Mouse (Mus musculus): ENCODE measurements around the gene Gm10837.

The Gm10837 gene

DNA sequence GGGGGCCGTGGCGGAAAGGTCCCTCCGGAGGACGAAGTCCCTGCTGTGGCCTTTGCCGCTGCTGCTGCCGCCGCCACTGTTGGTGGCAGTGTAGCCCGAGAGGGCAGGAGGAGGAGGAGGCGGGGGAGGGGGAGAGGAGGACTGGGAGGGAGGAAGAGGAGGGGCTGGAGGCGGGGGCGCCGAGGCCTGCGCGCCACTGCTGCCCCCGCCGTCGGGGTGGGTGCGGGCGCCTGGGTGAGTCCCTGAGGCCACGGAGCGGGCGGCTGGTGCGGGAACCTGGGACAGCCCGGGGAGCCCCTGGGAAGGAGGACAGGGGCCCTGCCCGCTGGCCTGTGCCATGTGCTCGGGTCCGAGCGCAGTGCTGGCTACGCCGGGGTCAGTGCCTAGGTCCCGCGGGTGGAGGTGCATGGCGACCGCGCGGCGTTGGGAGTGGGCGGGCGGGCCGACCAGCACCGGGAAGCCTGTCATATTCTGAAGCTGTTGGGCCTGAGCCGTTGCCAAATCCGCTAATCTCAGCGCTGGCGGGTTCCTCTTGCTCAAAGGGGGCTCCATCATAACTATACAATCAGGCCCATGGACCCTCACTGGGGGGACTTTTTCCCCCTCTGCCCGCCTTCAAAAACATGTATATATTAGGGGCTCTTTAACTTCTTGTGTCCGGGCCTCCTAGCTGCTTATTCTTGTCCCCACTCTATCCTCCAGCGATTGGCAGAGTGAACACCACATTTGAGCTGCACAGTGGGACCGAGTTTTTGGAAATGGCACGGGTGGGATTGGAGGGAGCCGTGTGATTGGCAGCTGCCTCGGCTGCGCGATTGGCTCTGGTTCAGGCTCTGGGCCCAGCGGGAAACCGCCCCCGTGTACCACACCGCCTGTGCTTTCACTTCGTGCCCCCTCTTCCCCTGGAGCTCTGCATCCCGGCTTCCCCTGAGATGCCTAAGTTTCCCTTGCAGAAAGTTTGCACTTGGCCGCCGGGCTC is 25.3 kb upstream of the Gm10837 start, which contains the start of gene Zic5:
Zic5 (minus strand) TSS at position 915 of the 979 bp plus-strand sequence.
- DNase-seq, result no peak

GRCm38 (mm10) chr14:122465931-122466490 is 24.4 kb upstream of the Gm10837 start:
- DNase-seq, result no peak

GRCm38 (mm10) chr14:122466756-122467362 is 23.5 kb upstream of the Gm10837 start:
- DNase-seq, result no peak

- no peak for DNase-seq
These were observed 22.2 kb upstream of the Gm10837 start for GRCm38 (mm10) chr14:122467926-122468841.

GRCm38 (mm10) chr14:122468971-122469755 is 21.2 kb upstream of the Gm10837 start:
- no peak for DNase-seq

DNA sequence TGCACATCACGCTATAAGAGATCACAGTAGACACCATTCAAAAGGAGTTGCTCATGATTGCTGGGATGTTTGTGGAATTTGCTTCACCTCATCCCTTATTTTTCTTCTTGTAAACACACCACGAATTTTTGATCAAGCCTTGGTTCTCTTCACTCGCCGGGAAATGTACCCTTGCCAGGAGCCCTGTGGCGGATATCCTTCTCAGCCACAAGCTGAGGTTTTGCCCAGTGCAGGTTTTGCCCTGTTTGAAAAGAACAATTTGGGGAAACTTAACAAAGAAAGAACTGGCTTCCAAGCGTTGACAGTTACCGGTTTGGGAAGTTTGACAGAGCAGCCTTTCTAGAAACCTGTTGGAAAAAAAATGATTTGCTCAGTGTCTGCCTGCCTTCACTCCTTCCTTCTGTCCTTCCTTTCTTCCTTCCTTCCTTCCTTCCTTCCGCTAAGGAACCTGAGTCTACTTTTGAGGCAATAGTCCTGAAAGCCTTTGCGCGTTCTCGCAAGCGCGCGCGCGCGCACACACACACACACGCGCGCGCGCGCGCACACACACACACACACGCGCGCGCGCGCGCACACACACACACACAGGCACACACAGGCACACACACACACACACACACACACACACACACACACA is 18.8 kb upstream of the Gm10837 start:
- DNase-seq, result no peak

GRCm38 (mm10) chr14:122472161-122472560 is 18.2 kb upstream of the Gm10837 start:
- no peak for DNase-seq

DNA sequence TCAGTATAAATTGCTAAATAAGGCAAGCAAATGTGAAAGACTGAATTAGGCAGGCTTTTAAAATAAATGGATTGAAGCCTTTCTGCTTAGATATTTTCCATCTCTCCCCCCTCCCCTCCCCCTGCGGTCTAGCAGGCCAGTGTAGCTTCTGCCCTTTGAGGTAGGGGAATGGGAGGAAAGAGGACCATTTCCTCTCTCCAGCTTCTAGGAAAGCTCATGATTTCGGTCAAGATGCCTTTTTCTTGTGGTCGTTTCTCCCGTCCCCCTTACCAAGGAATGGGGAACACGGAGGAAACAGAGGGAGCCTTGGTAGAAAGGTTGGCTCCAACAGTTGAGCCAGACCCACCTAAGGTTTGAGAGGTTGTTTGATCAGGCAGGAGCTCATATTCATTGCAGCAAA is 17.7 kb upstream of the Gm10837 start:
- DNase-seq, result no peak

DNA sequence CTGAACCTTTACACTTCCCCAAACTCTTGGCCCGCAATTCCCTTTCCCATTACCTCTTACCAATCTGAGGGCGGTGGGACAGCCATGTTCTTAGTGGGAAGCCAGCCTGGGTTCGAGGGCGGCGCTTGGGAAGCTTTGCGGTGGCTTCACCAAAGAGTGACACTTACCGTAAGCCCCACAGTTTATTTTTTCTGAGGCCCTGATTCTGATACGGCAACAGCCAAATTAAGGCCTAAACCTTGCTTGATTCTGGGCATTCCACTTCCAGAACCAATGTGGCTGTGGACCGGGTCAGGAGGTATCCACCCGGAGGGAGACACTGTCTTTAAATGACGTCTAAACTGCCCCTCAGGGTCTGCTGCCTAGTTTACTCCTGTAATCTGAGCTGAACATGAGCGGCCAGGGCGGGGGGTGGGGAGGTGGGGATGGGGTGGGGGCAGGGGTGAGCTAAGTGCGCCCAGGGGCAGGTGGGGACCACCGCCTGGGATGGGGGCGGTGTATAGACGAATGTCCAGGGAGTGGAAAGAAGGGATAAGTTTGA is 17.1 kb upstream of the Gm10837 start:
- no peak for DNase-seq

GRCm38 (mm10) chr14:122474041-122474890 is 16.1 kb upstream of the Gm10837 start:
- DNase-seq, result no peak

GRCm38 (mm10) chr14:122474891-122475556 is 15.4 kb upstream of the Gm10837 start, which contains the start of gene Zic2:
TSS of gene Zic2 (plus strand) at chr14:122475435.
- no peak for DNase-seq

DNA sequence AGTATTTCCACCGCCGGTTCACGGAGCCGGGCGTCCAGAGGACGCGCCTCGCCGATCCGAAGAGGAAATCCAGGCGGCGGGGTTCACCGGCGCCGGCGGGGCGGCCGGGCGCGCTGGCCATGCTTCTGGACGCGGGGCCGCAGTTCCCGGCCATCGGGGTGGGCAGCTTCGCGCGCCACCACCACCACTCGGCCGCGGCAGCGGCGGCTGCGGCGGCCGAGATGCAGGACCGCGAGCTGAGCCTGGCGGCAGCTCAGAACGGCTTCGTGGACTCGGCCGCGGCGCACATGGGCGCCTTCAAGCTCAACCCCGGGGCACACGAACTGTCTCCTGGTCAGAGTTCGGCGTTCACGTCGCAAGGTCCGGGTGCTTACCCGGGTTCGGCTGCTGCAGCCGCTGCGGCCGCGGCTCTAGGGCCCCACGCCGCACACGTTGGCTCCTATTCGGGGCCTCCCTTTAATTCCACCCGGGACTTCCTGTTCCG is 14.8 kb upstream of the Gm10837 start:
- no peak for DNase-seq

DNA sequence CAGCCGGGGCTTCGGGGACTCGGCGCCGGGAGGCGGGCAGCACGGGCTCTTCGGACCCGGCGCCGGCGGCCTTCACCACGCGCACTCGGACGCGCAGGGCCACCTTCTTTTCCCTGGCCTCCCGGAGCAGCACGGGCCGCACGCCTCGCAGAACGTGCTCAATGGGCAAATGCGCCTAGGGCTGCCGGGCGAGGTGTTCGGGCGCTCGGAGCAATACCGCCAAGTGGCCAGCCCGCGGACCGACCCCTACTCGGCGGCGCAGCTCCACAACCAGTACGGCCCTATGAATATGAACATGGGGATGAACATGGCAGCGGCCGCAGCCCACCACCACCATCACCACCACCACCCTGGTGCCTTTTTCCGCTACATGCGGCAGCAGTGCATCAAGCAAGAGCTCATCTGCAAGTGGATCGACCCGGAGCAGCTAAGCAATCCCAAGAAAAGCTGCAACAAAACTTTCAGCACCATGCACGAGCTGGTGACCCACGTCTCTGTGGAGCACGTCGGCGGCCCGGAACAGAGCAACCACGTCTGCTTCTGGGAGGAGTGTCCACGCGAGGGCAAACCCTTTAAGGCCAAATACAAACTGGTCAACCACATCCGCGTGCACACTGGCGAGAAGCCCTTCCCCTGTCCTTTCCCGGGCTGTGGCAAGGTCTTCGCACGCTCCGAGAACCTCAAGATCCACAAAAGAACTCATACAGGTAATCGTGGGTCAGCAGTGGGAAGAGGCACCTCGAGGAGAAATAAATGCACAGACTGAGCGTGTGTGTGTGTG is 14.2 kb upstream of the Gm10837 start:
- DNase-seq, result no peak

DNA sequence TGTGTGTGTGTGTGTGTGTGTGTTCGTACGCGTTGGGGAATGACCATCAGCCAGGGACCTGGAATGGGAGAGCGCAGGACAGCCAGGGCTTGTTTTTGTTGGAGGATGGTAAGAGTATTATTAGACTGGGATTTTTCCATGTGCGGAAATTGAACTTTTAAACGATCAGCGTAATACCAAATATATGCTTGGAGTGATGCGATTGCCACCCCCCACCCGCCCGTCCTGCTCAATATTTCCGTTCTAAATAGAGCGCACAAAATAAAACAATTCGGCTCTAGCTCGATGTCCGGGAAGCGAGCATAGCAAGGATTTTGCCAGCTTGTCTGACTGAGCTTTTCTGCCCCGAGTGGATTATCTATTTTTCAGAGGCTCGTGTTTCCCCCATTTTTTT is 13.6 kb upstream of the Gm10837 start:
- no peak for DNase-seq

GRCm38 (mm10) chr14:122477261-122477671 is 13.1 kb upstream of the Gm10837 start:
- no peak for DNase-seq

GRCm38 (mm10) chr14:122477971-122478573 is 12.3 kb upstream of the Gm10837 start:
- DNase-seq, result no peak

DNA sequence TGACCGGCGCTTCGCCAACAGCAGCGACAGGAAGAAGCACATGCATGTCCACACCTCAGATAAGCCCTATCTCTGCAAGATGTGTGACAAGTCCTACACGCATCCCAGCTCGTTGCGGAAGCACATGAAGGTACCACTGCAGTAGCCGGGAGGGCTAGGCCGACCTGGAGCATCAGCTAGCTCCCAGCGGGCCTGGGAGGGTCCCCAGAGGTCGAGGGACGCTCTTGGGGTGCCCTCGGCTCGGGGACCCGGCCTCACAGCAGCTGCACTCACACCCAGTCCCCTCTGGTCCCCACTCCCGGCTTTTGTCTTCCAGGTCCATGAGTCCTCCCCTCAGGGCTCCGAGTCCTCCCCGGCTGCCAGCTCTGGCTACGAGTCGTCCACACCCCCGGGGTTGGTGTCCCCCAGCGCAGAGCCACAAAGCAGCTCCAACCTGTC is 11.8 kb upstream of the Gm10837 start:
- DNase-seq, result no peak

Data from lung, postnatal 36 days (tissue).